Mouse (Mus musculus) cerebellum, adult 11 months (tissue): ENCODE data around the gene Setd4.
A peak's percentile ranks its signal among the peaks of the same experiment; 100 is the strongest.
"Not testable (repeated sequence)": the region's sequence is repeated elsewhere in the genome, so short reads cannot be mapped to it uniquely, and the experiment has no call there.

Source experiments
- DNase-seq: peaks from one replicate; pipeline ENCODE4 v3.0.0; 2022

The Setd4 gene

DNA sequence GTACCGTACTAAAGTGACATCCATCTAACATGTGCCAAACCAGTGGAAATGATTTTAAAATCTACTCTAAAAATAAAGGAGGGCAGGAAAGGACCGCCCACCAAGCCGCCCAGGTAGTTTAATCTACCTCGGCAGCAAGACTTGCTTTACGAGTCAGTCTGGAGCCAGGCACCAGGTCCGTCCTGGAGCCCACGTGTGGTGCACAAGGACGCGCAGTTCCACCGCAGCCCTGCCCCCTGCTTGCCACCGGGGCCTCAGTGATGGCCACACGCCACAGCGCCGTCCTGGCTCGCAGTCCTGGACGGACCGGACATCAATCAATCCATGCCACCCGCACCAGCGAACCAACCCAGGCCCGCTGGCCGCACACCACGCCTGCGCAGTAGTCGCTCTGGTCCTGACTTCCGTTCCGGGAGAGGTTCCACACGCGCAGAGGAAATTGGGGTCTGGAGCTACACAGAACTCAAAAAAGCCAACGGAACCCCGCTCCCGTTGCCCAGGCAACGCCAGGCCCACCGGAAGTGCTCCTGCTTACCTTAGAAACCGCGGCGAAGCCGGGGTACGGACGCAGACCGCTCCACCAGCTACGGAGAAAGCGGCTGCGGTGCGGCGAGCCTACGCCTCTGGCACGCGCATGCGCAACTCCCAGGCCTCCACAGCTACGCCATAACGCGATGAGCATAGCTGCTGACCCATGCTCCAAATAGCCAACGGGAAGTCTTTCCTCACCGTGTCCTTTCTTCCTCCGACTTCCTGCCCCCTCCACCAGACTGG lies at the start of gene Setd4:
Setd4 (minus strand) TSS at position 625 of the 774 bp plus-strand sequence.
- peak; percentile 95 for DNase-seq

DNA sequence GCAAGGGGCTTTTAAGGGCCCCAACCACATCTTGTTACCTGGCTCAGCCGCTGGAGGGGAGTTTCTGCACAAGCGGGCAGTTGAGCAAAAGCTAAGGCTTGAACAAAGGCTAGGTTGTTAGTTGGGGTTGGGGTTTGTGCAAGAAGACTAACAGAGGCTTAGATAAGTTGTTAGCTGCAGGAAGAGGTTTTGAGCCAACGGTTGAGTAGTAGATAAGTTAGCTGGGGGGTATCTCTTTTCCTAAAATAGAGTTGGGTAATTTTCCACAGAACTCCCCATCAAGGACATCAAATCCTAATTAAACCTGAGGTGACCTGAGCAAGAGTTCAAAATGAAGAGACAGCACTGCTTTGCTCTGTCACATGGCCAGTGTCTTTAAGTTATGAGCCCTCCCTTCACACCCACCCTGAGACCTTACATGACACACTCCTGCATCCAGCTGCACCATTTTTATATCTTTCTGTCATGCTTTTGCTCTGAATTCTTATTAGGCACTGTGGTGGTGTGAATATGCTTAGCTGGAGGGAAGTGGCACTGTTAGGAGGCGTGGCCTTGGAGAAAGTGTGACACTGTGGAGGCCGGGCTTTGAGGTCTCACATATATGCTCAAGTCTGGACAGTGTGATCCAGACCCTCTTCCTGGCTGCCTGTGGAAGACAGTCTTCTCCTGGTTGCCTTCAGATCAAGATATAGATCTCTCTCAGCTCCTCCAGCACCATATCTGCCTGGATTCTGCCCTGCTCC lies 44.7 kb upstream of the Setd4 start:
- no peak for DNase-seq

DNA sequence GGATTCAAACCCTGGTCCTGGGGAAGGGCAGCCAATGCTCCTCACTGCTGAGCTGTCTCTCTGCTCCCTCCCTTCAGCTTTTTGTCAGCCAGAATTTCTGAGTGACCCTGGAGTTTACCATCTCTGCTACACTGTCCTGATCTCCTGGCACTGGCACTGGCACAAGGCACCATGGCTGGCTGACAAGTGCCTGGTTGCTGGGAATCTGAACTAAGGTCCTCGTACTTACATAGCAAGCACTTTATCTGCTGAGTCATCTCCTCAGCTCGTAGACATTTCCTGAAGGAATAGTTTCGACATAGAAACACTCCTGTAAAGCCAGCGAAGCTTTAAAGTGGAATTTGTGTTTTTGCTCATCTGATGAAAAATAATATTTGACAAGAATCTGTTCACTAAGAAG lies 40.1 kb upstream of the Setd4 start:
- DNase-seq = no peak

DNA sequence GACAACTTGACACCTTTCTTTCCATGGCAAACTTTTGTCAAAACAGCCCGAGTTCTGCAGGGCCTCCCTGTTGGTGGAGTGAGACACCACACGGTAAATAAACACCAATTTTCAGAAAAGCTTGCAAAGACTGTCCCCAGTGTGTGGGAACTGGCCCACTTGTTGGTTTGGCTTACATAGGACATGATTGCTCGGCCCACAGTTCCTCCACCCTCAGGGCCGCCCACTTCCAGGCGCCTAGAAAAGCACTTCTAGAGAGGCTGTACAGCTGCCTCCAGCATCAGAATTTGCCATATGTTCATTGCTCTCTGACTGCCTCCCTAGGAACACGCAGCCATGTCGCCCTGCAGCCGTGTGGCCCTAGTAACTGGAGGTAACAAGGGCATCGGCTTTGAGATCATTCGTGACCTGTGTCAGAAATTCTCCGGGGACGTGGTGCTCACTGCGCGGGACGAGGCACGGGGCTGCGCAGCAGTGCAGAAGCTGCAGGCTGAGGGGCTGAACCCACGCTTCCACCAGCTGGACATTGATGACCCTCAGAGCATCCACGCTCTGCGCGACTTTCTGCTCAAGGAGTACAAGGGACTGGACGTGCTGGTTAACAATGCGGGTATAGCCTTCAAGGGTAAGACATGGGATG lies 24.0 kb upstream of the Setd4 start, which contains the start of gene Gm5678:
Gm5678 (plus strand) TSS at position 337 of the 640 bp plus-strand sequence.
- DNase-seq = no peak

DNA sequence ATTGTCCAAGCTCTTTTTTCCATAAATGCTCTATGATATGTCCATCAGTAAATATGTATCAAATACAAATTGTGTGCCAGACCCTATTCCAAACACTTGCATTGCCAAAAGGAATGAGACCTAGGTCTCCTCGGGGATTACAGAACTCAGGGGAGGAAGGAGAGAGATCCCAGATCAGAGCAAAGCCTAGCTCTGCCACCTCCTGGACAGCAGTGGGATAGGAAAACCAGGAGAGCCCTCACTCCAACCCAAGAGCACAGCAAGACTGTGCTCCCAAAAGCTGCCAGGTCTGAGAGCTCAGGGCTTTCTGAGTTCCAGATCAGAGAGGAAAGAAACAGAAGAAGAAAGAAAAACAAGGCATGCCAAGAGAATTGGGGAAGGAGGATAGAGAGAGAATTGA lies 22.9 kb upstream of the Setd4 start:
- DNase-seq = no peak

DNA sequence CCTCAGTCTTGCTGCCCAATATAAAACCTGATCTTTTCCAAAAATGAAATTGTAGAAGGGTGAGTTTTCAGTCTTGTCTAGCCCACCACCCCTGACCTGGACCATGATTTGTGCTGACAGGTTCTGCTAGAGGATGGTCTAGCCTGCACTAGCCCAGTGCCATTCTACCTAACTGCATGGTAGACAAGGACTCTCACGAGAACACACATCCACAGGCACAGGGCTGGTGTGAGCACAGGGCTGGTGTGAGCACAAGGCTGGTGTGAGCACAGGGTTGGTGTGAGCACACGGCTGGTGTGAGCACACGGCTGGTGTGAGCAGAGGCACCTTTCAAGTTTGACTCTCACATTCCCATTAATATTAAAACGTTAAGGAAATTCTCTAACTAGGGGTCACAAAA lies 20.8 kb upstream of the Setd4 start:
- DNase-seq = no peak

DNA sequence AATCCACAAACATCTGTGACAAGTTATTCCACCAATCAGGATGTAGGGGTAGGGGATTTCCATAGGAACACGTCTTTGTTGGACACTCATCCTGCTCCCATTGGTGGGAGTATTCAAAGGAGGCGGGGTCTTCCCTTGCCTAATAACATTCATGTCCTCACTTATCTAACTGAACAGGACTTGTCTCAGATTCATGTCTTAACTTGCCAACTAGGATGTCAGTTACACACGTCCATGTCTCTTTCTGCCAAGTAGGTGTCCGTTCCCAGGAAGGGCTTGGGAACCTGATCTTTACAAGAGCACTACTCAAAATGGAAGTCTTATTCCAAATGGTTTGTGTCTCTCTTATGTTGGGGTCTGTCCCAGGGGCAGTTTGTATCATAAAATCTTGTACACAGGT lies 19.9 kb upstream of the Setd4 start:
- DNase-seq = not testable (repeated sequence)

DNA sequence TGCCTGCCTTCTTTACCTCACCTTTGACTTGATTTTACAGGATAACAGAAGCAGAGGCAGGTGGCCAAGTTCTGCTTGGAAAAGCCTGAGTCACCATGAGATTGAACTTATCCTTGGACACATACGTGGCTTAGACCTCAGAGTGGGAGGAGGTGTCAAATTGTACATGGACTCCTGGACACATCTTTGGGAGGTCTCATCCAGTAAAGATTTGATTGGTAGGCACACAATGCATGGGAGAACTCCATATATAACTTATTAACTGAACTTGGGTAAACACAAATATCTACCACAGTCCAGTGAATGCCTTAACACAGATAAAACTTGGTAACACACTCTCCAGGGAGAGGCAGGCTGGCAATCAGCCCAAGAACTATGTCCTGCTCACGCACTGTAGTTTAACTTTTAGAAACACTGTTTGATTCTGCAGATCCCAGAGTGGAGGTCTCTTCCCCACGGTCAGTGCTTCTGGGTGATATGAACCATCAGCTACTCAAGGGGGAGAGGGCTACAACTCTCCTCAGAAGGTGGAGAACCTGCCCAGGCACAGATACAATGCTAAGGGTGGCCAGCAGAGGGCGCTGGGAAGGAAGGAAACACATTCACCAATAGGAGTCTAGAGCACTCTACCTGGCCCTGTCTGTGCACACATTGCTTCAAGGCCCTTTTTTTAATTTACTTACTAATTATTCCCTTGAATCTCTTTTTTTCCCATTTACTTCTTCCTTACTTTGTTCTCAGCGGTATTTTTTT lies 11.4 kb upstream of the Setd4 start:
- peak; percentile 47 for DNase-seq

DNA sequence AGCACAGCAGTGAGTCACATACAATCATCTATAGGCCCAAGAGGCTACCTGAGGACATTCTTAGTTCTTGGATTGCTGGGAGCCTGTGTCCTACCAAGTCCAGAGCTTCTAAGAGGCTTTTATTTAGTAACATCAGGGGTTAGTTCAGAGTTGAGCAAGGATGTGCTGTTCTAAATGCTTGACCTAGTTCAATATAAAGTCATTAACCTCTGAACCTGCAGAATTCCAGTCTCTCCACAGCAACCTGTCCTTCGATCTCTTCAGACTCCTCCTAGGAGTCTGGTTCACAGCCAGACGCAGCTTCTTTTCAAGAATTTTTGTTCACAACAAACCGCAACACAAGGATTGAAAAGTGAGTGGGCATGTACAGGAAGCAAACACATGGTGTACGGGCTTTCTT lies 7.1 kb upstream of the Setd4 start:
- no peak for DNase-seq

DNA sequence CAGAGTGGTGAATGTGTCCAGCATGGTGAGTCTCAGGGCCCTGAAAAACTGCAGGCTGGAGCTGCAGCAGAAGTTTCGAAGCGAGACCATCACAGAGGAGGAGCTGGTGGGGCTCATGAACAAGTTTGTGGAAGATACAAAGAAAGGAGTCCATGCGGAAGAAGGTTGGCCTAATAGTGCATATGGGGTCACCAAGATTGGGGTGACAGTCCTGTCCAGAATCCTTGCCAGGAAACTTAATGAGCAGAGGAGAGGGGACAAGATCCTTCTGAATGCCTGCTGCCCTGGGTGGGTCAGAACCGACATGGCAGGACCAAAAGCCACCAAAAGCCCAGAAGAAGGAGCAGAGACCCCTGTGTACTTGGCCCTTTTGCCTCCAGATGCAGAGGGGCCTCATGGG lies 5.9 kb upstream of the Setd4 start:
- no peak for DNase-seq

DNA sequence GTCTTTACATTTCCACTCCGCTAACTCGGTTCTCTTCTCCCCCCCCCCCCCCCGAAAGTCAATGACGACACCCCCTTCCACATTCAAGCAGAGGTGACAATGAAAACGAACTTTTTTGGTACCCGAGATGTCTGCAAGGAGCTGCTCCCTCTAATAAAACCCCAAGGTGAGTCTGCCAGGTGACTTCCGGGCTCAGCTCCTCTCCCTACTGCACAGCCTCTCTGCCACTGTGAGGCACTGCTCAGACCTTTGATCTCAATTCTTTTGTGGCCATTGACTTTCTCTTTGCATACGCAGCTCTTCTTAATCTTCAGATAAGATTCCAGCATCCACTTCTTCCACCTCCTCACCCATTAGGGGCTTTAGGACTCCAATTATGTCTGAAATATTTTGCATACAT lies 4.9 kb upstream of the Setd4 start:
- no peak for DNase-seq

DNA sequence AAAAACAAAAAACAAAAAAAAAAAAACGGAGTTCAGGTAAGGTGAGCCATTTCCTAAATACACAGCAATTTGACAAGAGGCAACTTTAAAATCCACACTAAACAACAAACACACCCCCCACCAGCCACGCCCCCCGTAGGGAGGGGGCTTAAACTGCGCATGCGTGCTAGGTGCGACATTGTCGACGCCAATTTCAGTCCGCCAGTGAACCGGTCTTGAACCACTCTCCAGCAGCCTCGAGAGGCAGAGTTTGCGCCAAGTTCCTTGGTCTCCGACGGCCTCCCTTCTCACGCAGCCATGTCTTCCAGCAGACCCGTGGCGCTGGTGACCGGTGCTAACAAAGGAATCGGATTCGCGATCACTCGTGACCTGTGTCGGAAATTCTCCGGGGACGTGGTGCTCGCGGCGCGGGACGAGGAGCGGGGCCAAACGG lies 3.8 kb upstream of the Setd4 start:
- peak; percentile 78 for DNase-seq

DNA sequence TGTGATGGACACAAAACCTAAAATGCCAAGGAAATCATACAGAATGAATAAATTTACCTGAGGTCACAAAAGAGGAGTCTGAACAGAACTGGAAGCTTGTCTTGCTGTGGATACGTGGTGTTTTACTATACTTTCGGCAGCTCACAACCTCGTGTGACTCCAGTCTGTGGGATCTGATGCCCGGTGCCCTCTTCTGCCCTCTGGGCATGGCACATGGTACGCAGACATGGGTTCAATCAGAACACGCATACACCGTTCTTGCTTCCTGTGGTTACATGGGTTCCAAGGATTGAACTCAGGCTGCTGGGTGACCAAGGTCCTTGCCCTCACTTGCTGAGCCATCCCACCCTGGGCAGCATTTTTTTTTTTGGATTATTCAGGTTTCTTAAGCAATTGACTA lies 2.3 kb upstream of the Setd4 start:
- no peak for DNase-seq

DNA sequence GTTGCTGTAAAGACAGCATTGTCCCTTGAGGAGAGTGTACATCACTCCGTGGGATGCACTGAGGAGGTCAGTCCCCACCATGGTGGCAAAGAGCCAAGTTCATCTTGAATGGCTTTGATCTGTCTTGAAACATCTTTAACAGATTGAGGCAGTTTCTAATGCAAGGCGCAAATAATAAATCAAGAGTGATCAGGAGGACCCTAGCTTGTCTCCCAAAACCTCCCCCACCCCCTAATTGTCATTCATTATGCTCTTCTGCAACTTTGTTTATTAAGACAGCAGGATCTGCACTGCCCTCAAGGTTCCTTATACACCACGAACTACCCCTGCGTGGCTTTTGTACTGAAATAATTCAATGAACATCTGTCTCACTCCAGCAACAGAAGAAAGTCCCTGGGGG lies 1.7 kb upstream of the Setd4 start, which contains the start of gene Cbr1:
Cbr1 (plus strand) TSS at position 301 of the 400 bp plus-strand sequence.
- no peak for DNase-seq

DNA sequence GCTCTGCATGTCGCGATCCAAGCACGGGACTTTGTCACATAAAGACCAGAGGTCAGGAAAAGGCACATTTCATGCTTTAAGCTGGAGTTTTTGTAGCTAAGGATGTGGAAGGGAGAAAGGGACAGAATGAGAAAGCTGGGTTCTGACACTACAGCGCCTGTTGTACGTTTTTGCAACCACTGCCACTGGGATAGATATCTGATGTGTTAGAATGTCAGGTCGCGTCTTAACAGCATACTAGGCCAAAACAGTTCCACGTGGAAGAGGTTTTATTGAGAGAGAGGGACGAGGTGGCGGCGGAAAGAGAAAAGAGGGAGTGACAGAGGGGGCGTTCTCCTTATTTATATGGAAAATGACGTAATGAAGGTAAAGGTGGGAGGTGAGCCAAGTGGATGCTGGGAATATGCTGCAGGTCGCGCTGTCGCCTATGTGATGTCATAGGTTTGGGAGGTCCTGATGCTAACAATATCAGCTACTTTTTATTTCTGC lies 662 bp upstream of the Setd4 start:
- peak; percentile 33 for DNase-seq

DNA sequence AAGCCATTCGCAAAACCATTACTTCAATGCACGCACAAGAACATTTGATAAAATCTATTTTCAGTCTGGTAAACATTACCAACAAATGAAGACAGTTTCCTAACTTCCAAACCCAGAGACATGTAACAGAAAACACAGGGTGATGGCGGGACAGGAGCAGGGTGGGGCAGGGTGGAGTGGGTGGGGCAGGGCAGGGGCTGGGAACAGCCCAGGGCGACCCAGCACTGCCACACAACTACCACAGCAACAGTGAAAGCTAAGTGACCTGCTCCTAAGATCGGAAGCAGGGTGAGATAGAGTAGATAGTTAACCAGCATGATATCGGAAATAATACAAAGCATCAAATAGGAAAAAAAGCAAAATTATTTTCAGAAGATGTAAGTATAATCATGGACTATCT lies 4.4 kb downstream of the Setd4 start:
- DNase-seq = no peak

DNA sequence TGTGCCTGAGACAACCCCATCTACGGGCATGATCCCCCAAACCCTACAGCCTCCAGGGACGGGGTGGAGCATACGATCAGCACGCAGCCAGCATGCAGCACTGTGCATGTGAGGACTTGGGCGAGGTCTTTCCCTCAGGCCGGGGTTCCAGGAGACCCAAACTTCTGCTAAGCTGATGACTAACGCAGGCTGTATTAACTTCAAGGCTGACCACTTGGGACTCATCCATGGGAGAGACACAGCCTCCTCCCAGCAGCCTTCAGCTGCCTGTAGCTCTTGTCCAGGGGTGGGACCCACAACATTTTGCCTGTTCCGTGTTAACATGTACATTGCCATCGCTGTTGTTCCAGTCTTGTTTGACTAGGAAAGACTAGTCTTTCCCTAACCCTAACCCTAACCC lies 6.3 kb downstream of the Setd4 start:
- no peak for DNase-seq

DNA sequence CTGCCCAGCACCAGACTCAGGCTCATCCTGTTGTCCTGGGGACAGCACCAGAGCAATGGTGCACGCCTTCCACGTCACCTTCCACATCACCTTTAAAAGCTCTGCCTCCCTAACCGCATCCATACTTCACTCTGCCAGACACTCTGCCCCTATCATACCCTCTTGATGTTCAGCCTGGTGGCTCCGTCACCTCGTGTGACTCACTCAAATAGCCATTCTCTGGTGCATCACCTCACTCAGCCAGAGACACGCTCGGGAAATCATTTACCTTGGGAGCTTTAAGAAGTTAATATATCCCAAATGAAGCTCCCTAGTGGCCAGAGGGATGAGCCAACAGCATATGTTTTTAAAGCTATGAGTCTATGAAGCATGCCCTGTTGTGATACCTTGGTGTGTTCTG lies 7.1 kb downstream of the Setd4 start:
- no peak for DNase-seq

DNA sequence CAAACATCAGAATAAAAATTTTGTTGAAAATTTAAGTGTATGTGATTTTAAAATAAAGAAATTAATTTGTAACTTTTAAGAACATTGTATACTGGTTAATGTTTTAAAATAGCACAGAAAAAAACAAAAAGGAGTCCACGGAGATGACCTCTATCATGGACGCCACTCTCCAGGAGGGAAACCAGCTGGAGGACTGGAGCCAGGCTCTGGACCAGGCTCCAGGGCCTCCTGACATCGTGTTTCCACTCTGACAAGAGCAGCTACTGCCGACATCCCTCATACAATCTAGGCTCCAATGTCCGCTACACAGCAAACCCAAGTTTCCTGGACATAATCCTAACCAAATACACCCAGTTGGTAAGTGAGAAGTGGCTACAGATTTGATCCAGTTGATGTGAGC lies 8.1 kb downstream of the Setd4 start:
- no peak for DNase-seq

DNA sequence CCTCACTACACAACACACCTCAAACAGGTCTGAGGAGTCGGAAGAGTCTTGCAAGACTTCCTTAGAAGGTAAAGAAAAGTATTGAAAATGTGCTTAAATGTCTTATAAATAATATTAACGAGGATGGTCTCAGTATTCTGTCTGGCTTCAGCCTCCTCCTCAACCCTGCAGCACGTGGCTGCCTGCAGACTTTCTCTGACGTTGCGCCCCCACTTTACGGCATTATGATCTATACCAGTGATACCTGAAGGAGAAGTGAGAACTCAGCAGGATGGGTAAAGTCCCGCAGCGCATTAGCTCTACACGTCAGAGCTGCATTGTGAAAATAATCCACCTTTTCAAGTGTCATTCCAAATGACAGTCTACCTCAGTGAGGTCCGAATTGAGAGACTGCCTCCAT lies 9.4 kb downstream of the Setd4 start:
- DNase-seq = no peak

DNA sequence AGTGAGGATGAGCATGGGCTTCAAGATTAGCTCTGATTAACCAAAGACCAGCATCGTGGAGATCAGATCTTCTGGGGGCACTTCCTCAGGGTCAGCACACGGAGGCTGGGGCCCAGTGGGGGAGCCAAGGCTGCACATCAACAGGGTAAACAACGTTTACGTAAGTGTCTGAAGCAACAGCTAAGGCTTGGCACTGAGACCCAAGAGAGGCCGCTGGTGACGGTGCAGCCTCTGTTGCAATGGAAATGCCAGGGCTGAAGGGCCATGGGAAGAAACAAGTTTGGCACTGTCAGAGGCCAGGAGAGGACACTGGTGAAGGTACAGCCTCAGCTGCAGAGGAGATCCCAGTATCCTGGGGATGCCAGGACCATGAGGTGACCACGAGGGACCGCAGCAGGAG lies 10.5 kb downstream of the Setd4 start:
- no peak for DNase-seq

DNA sequence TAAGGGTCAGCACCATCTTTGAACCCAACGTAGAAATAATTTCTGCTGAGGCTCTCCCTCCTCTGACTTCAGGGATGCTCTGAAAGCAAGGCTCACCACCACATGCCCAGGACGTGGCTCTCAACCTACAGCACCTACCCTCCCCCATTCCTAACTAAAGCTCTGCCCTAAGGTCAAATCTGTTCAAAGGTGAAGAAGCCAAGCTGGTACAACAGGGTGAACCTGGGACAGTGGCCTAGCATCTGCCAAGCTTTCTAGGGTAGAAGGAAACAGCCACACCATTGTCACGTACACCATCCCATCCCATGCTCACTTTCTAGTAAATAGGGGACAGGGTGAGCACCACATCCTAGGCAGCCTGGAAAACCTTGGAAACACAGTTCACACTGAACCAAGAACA lies 11.2 kb downstream of the Setd4 start:
- DNase-seq = no peak
